Mouse (Mus musculus) heart, postnatal 14 days (tissue): ENCODE results near the gene Ciita. TPM values are rescaled to one million over a fixed set of nuclear protein-coding genes. Genes with fewer than 3 reads are reported as not detected.
A peak's percentile ranks its signal among the peaks of the same experiment; 100 is the strongest.

Experiments
- DNase-seq, 2 experiments: peaks; one replicate each; pipeline ENCODE4 v3.0.0; 2021 to 2022
- intact Hi-C: fragments of 180-260 bp; cut with DNase I; formaldehyde crosslinking; loops from one replicate; pipeline ENCODE4 v1.15.1; 2025
- total RNA-seq, 2 experiments: library from RNA; stranded (reverse); gene quantifications; 2 replicates each; pipeline ENCODE4 v1.2.3; 2021

Ciita gene
- total RNA-seq, 2 experiments from 2014 or later = 0.29 to 0.66 TPM

GRCm38 (mm10) chr16:10468201-10468600 lies 11.7 kb upstream of the Ciita start:
- intact Hi-C loops = no loop called here
- DNase-seq = no peak

- intact Hi-C loops = no loop called here
These were observed 7.9 kb upstream of the Ciita start for GRCm38 (mm10) chr16:10471950-10472349.

GRCm38 (mm10) chr16:10474956-10475355 lies 4.9 kb upstream of the Ciita start:
- no peak for DNase-seq
- intact Hi-C loops = no loop called here

More at GRCm38 (mm10) chr16:10471950-10472349, 7.9 kb upstream of the Ciita start:
- DNase-seq = no peak

DNA sequence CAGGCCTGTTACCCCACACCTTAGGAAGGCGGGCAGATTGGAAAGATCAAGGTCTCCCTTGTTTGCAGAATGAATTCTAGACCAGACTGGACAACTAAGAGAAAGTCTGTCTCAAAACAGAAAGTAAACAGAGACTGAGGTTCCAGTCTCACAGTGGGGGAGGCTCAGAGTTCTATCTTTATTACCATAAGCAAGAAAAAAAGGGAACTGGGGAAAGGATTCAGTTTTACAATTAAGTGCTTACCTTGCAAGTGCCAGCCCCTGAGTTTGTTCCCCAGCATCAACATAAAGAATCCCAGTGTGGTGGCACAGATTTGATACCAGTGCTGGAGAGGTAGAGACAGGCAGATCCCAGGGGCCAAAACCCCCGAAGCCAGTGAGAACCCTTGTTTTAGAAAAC lies 3.9 kb upstream of the Ciita start:
- intact Hi-C loops = no loop called here
- no peak for DNase-seq

GRCm38 (mm10) chr16:10482343-10482742 lies 2.5 kb downstream of the Ciita start:
- intact Hi-C loops = no loop called here
- DNase-seq = no peak

DNA sequence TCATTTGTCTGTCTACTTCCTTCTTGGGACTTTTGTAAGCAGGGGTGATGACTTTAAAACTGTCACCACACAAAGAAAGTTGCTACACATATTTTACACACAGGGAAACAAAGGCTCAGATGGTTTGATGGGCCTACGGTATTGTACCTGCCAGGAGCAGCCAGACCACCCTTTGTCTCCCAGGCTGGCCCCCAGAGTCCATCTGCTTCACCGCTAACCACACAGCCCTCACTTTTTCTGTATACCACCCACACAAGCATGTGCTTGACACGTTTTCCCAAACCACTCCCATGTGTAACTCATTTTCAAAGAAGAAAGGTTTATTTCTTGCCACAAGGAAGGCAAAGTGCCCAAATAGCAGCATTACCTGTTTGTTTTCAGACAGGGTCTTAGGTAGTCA lies 7.1 kb downstream of the Ciita start:
- intact Hi-C loops = no loop called here
- DNase-seq = no peak

GRCm38 (mm10) chr16:10487895-10488493 lies 8.1 kb downstream of the Ciita start:
- intact Hi-C loops = no loop called here
- no peak for DNase-seq

GRCm38 (mm10) chr16:10488769-10489481 lies 9.1 kb downstream of the Ciita start:
- intact Hi-C loops = no loop called here

GRCm38 (mm10) chr16:10489483-10489882 lies 9.6 kb downstream of the Ciita start:
- intact Hi-C loops = no loop called here
- no peak for DNase-seq

More at GRCm38 (mm10) chr16:10488769-10489481, 9.1 kb downstream of the Ciita start:
- no peak for DNase-seq

DNA sequence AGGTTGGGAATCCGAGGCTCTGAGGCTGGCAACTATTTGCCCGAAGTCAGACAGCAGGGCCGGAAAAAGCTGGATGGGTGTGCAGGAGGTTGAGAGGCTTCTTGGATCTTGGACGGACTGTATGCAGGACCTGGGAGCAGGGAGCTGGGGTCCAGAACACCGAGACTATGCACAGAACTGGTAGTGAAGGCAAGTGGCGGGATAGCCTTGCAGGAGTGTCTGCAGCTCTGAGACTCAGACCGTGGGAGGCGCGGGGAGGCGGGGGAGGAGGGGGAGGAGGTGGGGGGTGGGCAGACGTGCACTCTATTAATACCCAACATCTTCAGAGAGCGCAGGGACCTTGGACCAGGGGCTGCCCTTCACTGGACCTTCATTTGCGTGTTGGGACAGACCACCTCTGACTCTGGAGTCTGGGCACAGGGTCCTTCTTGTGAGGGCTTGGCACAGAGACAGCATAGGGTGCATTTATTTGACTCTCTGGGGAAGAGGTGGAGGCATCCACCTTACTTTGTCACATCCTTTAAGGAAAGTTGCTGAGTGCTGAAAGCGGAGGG lies 10.1 kb downstream of the Ciita start:
- intact Hi-C loops = no loop called here
- DNase-seq = no peak

DNA sequence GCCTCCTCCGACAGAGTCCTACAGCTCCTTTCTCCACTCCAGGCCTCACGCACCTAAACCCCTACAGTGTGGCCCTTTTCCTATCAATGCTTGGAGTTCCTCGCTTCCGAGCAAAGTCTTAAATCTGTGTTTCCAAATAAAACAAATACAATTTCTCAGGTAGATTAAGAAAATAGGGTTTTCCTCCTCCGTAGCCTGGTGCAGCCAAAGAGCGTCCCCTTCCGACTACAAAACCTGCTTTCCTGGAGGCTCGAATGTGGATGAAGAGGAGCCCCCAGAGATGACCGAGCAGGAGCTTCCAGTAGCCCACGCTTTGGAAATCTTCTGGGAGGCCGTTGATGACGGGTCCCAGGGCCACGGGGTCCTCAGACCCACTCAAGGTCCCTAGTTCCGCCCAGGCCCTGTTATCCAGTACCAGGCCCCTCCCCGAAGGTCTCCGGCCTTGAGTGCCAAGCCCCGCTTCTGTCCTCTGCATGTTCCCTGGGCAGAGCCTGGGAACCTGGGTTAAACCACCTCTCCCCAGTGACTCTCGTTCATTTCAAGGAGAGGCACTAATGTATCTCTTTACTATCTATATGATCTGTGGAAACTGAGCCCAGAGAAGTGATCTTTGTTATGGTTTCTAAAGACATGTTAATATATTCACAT lies 10.8 kb downstream of the Ciita start:
- no peak for DNase-seq
- intact Hi-C loops = no loop called here

DNA sequence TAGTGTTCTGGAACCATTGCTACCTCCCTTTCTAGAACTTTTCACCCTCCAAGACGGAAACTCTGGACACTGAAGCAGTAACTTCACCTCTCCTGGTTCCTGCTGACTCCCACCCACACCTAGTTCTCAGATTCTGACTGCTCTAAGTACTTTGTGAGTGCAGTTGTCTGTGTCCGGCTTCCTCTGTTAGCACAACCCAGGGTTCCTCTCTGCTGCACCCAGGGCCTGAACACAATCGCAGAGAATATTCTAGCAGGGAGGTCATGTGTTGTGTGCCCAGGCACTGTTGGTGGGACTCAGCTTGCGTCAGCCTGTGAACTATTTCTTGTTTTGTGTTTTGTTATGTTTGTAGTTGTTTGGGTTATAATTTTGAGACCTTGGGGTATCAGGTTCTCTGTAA lies 11.9 kb downstream of the Ciita start:
- intact Hi-C loops = no loop called here
- DNase-seq = no peak

DNA sequence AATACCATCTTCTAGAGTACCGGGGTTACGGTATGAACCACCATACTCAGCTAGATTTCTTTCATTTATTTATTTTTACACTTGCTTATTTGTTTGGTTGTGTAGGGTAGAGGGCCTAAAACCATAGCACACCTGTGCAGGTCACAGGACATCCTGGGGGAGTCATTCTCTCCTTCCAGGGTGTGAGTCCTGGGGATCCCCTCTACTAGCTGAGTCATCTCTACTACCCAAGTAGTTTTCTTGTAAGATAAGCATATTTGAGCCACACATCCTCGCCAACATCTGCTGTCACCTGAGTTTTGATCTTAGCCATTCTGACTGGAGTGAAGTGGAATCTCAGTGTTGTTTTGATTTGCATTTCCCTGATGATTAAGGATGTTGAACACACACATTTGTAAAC lies 12.7 kb downstream of the Ciita start:
- DNase-seq = no peak
- intact Hi-C loops = no loop called here

DNA sequence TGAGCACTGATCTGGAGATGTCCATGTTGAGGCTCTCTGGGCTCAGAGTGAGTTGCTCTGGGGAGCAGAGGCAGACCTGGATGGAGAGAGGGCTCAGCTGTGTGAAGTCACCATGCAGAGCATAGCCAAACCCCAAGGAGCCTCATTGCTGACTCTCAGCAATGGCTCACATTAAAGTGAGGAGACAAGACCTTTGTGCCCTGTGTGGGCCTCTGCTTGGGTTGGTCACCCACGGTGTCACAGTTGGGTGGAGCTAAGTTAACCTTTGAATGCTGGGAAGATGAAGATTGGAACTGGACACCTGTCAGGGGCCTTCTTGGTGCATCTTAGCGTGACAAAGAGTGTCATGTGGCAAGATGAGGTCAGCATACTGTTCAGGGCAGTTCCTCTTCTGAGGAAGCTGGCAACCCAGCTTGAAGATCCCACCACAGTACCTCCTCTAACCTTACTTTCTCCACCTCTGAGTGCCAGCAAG lies 16.0 kb downstream of the Ciita start:
- DNase-seq = no peak
- intact Hi-C loops = no loop called here

DNA sequence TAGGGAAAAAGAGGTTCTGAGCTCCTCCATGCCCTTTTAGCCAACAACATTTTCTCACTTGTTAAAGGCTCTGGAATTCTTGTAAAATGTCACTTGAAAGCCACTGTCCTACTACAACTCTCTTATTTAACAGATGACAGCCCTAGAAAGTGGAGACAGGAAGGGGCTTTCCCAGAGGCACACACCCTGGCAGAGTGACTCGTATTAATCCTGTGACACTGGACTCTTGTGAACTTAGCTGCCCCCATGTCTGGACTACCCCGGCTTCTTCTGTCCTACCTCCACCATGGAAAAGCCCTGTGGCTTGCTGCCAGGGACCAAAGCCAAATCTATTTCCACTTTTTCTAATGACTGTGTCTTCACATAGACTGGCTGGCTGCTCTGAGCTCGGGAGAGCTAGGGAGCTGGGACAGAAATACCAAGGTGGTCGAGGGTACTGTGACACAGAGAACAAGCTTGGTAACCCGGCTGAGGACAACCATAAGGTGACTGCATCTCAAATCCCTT lies 18.3 kb downstream of the Ciita start:
- intact Hi-C loops = no loop called here
- DNase-seq = peak in 1 of 2 experiments; percentile 18

DNA sequence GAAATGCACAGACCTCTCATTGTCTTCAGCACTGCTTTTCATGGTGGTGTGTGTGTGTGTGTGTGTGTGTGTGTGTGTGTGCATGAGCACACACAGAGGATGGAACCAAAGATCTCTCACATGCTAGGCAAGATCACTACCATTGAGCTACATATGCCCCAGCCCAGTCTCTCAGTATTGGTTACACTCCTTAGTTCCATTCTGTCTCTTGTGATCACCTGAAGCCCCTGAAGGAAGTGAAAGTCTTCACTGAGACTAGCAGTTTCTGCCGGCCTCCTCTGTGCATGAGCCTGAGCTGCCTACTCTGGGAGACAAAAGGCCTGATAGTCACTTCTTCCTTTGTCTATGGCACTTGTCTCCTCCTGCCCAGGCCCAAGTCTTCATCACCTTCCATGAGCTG lies 19.3 kb downstream of the Ciita start:
- intact Hi-C loops = no loop called here
- no peak for DNase-seq

DNA sequence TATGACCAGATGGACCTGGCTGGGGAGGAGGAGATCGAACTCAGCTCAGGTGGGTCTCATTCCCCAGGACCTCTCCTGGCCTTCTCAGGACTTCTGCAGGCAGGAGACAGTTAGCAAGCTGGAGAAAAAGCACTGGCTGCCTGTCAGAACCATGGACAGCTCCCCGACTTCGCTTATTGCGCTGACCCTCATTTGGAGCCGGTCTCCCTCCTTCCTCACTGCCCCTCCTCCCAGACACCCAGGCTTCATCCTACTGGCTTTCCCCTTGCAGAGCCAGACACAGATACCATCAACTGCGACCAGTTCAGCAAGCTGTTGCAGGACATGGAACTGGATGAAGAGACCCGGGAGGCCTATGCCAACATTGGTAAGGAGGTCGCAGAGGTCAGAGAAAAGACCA lies 22.0 kb downstream of the Ciita start:
- peak; percentile 45 to 62 for DNase-seq
- intact Hi-C loops = no loop called here

- intact Hi-C loops = no loop called here
- DNase-seq = no peak
These were observed 23.2 kb downstream of the Ciita start for GRCm38 (mm10) chr16:10503058-10503457.

GRCm38 (mm10) chr16:10507445-10507844 lies 27.6 kb downstream of the Ciita start:
- intact Hi-C loops = no loop called here
- no peak for DNase-seq

- no peak for DNase-seq
- intact Hi-C loops = no loop called here
These were observed 28.8 kb downstream of the Ciita start for GRCm38 (mm10) chr16:10508691-10509090.

GRCm38 (mm10) chr16:10510477-10511133 lies 30.7 kb downstream of the Ciita start:
- intact Hi-C loops = no loop called here

More at GRCm38 (mm10) chr16:10510477-10511133, 30.7 kb downstream of the Ciita start:
- peak; percentile 33 to 36 for DNase-seq
